Mouse (Mus musculus) heart, embryonic 13.5 days (tissue): ENCODE measurements around the gene Myo10. TPM values are rescaled to one million over a fixed set of nuclear protein-coding genes. Genes with fewer than 3 reads are reported as not detected.

Experiments
- ATAC-seq: fragments of 200-750 bp; cut with Nextera tagmentation; 2 replicates; pipeline ENCODE4 v1.8.0; 2017; ENCODE audit warnings: moderate TSS enrichment; ENCODE audit not compliant: insufficient number of reproducible peaks, low FRiP score, low TSS enrichment; ENCODE audit errors: extremely low read depth
- H3K27ac ChIP-seq: fragments of 300-500 bp; sonication (generic); replicated peaks from 2 replicates; pipeline ENCODE4 v1.5.1; 2015; ENCODE audit warnings: moderate library complexity, mild to moderate bottlenecking, inconsistent platforms
- H3K27me3 ChIP-seq: fragments of 300-500 bp; sonication (generic); replicated peaks from 2 replicates; pipeline ENCODE4 v1.6.1; 2015; ENCODE audit warnings: mild to moderate bottlenecking, inconsistent platforms
- H3K36me3 ChIP-seq: fragments of 300-500 bp; sonication (generic); 2 replicates; pipeline ENCODE4 v1.6.1; 2015; ENCODE audit warnings: mild to moderate bottlenecking, inconsistent platforms
- H3K4me1 ChIP-seq: fragments of 300-500 bp; sonication (generic); 2 replicates; pipeline ENCODE4 v1.6.1; 2015; ENCODE audit warnings: inconsistent platforms
- H3K4me2 ChIP-seq: fragments of 300-500 bp; sonication (generic); 2 replicates; pipeline ENCODE4 v1.6.1; 2015; ENCODE audit warnings: inconsistent platforms, mild to moderate bottlenecking, moderate library complexity
- H3K4me3 ChIP-seq: fragments of 300-500 bp; sonication (generic); 2 replicates; pipeline ENCODE4 v1.5.1; 2015; ENCODE audit warnings: moderate library complexity, mild to moderate bottlenecking, inconsistent platforms
- H3K9ac ChIP-seq: fragments of 300-500 bp; sonication (generic); 2 replicates; pipeline ENCODE4 v1.6.1; 2015; ENCODE audit warnings: inconsistent platforms, mild to moderate bottlenecking, moderate library complexity
- H3K9me3 ChIP-seq: fragments of 300-500 bp; sonication (generic); 2 replicates; pipeline ENCODE4 v1.6.1; 2016; ENCODE audit warnings: inconsistent platforms
- WGBS: fragments of 180-500 bp; shearing (Covaris S2); methylation state at CpG from one replicate; pipeline ENCODE4 v1.1.7; 2015; ENCODE audit warnings: mixed read lengths; 5-methylcytosine and 5-hydroxymethylcytosine counted together
- polyA plus RNA-seq: library from polyadenylated mRNA; unstranded; fragments of >200 nt; fragmentation: Nextera tagmentation; extraction: Ambion mirVana; gene quantifications from 2 replicates; pipeline ENCODE4 v1.2.1, GENCODE M21; 2015

Myo10 gene
- polyA plus RNA-seq, 1 experiment from 2014 or later = 11.0 TPM

DNA sequence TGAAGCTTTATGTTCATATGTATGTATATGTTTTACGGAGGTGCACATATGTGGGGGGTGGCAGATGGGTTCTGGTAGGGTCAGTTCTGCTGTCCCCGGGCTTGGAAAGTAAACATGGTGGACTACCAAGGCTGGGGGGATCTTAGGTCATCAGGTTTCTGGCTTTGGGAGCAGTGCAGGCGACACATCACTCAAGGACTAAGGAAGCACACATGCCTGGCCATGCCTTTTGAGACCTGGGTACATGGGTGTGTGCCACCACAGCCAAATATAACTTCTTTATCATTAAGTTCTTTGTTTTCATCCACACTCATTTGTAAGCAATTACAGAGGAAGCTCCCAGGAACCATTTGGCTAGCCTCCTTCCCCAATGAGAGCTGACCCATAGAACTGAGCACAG, 72.9 kb downstream of the Myo10 start:
- H3K4me3 ChIP-seq = no peak overlapping the region
- ATAC-seq = no peak
- no peak overlapping the region for H3K27ac ChIP-seq
- no peaks in the 10 kb centered on the region; the same call in 1 of the 2 replicates for H3K4me1 ChIP-seq
- peaks cover 18% of the 10 kb centered on the region for H3K27me3 ChIP-seq
- H3K9me3 ChIP-seq = no peaks in the 10 kb centered on the region
- H3K9ac ChIP-seq = no peak overlapping the region
- H3K4me2 ChIP-seq = no peak overlapping the region
- no peaks in the 10 kb centered on the region for H3K36me3 ChIP-seq
- WGBS = 87% methylated on average over 3 of the region's 3 CpGs

DNA sequence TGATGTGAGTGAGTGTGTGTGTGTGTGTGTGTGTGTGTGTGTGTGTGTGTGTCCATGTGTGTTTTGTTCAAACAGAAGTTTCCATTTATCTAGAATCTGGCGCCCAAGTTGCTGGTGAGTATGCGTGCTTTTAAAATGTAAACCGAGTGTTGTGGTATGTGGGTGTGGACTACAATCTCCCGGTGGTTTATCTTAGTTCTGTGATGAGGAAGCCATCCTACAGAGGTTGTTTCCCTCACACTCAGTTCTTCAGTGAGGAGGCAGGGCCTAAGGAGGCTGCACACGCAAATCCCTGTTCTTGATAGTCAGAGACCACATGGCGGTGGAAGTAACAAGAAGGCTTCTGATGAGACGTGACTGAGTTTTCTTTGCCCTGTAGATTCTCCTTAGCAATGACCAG, 73.6 kb downstream of the Myo10 start:
- 67% methylated on average over 7 of the region's 7 CpGs for WGBS
- Histone ChIP-seq H3K9me3 (no peaks in the 10 kb centered on the region), H3K27ac (no peak overlapping the region), H3K36me3 (no peaks in the 10 kb centered on the region), H3K27me3 (peaks cover 16% of the 10 kb centered on the region), H3K4me1 (no peaks in the 10 kb centered on the region; the same call in 1 of the 2 replicates), H3K4me3 (no peak overlapping the region), H3K9ac (no peak overlapping the region), H3K4me2 (no peak overlapping the region)
- ATAC-seq = no peak

DNA sequence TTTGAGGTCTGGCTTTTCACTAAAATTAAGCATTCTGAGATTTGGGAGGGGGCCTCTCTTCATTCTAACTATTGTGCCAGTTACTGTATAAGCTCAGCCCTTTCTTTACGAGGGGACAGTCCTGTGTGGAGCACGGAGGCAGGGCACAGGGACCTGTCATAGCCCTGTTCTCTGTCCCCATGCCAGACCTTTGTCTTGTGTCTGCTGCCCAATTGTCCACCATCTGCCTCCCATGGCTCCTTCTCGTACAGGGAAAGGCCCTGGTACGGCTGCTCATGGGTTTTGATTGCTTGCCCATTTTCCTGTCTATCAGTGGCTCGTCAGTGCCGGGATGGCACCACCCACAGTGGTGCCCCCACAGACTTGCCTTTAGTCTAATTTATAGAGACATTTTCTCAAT, 74.3 kb downstream of the Myo10 start:
- no peak for ATAC-seq
- Histone ChIP-seq H3K9me3 (no peaks in the 10 kb centered on the region), H3K36me3 (no peaks in the 10 kb centered on the region), H3K4me1 (no peaks in the 10 kb centered on the region; the same call in 1 of the 2 replicates), H3K27me3 (peaks cover 13% of the 10 kb centered on the region), H3K4me3 (no peak overlapping the region), H3K9ac (no peak overlapping the region), H3K4me2 (no peak overlapping the region), H3K27ac (no peak overlapping the region)
- WGBS = 87% methylated on average over 6 of the region's 6 CpGs

- Histone ChIP-seq H3K27ac (no peak overlapping the region), H3K36me3 (peaks cover 7% of the 10 kb centered on the region), H3K4me2 (no peak overlapping the region), H3K4me3 (no peak overlapping the region), H3K9ac (no peak overlapping the region), H3K4me1 (no peaks in the 10 kb centered on the region; the same call in 1 of the 2 replicates), H3K27me3 (no peaks in the 10 kb centered on the region), H3K9me3 (peaks cover 6% of the 10 kb centered on the region)
- ATAC-seq = no peak
- 74% methylated on average over 4 of the region's 4 CpGs for WGBS
Observed at GRCm38 (mm10) chr15:25699032-25699557, 76.8 kb downstream of the Myo10 start.

DNA sequence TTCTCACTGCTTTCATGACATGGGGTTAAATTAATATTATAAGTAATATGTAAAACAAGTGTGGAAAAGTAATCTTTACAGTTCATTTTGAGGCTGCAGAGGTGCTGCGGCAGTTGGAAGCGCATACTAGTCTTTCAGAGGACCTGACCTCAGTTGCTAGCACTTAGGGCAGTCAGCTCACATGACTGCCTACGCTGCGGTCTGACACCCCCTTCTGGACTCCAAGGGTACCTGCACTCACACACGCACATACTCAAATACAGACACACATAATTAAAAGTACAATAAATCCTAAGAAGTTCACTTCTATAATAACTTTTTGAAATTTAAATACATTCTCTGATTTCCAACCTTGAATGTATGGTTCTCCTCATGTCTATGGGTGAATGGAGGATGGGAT, 80.3 kb downstream of the Myo10 start:
- H3K9me3 ChIP-seq = peaks cover 6% of the 10 kb centered on the region
- no peak overlapping the region for H3K4me3 ChIP-seq
- H3K4me2 ChIP-seq = no peak overlapping the region
- H3K4me1 ChIP-seq = no peaks in the 10 kb centered on the region
- no peak overlapping the region for H3K27ac ChIP-seq
- 91% methylated on average over 5 of the region's 5 CpGs for WGBS
- H3K36me3 ChIP-seq = peaks cover 10% of the 10 kb centered on the region
- no peak for ATAC-seq
- no peaks in the 10 kb centered on the region for H3K27me3 ChIP-seq
- H3K9ac ChIP-seq = no peak overlapping the region

- Histone ChIP-seq H3K9ac (no peak overlapping the region), H3K36me3 (peaks cover 10% of the 10 kb centered on the region), H3K4me2 (no peak overlapping the region), H3K27ac (no peak overlapping the region), H3K4me3 (no peak overlapping the region), H3K9me3 (peaks cover 6% of the 10 kb centered on the region), H3K4me1 (no peaks in the 10 kb centered on the region), H3K27me3 (no peaks in the 10 kb centered on the region)
- WGBS = 81% methylated on average over 11 of the region's 11 CpGs
- no peak for ATAC-seq
Observed at GRCm38 (mm10) chr15:25704809-25705585, 82.7 kb downstream of the Myo10 start.

DNA sequence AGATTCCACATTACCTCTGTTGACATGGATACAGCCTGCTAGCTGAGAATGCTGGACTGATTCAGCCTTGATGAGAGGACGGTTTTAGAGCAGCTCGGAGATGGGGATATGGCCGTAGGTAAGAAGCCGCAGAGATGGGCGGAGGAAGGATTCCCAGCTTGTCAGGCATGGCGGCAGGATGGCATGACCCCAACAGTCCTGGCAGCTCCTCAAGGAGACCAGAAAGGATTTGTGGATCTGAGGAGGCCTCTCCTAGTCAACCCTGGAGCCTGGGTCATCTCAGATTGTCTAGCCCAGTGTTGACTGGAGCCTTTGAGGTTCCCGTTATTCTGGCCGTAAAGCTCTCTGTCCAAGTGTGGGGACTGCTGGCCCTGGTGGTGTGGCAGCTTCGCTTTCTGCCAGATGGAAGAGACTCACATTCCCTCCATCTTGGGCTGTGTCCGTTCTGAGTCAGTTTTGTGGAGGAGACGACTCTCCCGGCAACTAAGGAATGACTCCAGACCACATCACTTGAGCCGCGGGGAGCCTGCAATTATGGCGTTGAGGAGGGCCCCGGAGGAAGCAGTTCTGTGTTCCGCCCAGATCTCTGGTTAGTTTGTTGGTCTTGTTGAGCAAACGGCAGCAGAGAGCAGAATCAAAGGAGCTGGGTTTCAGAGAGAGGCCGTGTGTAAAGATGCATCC, 84.7 kb downstream of the Myo10 start:
- Histone ChIP-seq H3K36me3 (peaks cover 10% of the 10 kb centered on the region), H3K27ac (no peak overlapping the region), H3K9ac (no peak overlapping the region), H3K4me1 (no peaks in the 10 kb centered on the region), H3K4me2 (no peak overlapping the region), H3K4me3 (no peak overlapping the region), H3K27me3 (no peaks in the 10 kb centered on the region), H3K9me3 (peaks cover 6% of the 10 kb centered on the region)
- ATAC-seq = no peak
- 86% methylated on average over 19 of the region's 19 CpGs for WGBS

DNA sequence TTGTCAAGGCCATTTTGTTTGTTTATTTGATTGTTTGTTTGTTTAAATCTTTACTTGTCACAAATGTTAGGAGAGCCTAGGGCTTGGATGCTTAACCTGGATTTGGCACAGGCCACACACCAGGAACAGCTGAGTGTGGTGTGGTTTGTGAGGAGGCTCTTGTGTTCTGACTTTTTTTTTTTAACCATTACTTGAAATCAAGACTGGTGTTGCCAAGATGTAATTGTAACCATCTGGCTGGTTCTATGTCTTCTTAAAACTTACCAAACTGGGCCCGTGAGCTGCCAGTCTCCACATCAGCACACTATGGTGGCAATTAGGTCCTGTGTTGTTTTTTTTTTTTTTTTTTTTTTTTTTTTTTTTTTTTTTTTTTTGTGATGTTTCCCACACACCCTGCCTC, 85.6 kb downstream of the Myo10 start:
- peaks cover 5% of the 10 kb centered on the region for H3K4me1 ChIP-seq
- 71% methylated on average over 1 of the region's 1 CpGs for WGBS
- ATAC-seq = no peak
- 0 out of 2 replicates have a peak, but pooled peaks cover under 1% of the 10 kb centered on the region for H3K9me3 ChIP-seq
- no peak overlapping the region for H3K9ac ChIP-seq
- H3K4me3 ChIP-seq = no peak overlapping the region
- no peaks in the 10 kb centered on the region for H3K27me3 ChIP-seq
- H3K4me2 ChIP-seq = no peak overlapping the region
- no peak overlapping the region for H3K27ac ChIP-seq
- peaks cover 4% of the 10 kb centered on the region; the same call in 1 of the 2 replicates for H3K36me3 ChIP-seq

DNA sequence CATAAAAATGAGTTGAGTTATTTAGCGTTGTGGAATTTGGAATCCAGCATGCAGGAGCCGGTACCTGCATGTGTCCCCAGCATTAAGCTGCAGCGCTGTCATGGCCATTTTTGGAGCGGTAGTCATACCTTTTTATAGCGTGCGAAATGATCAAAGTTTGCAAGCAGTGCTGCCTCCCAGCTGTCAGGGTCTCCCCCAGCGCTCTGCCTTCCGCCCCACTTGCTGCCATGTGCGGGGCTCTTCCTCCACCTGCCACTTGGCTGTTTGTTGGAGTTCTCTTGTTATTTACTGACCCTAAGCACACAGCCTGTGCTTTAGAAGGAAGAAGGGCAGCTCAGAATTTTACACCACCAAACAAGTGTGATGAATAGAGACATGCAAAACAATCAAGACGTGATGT, 88.6 kb downstream of the Myo10 start:
- H3K9ac ChIP-seq = no peak overlapping the region
- H3K4me2 ChIP-seq = no peak overlapping the region
- H3K4me3 ChIP-seq = no peak overlapping the region
- H3K27me3 ChIP-seq = peaks cover 4% of the 10 kb centered on the region; the same call in 1 of the 2 replicates
- no peak for ATAC-seq
- 0 out of 2 replicates have a peak, but pooled peaks cover 4% of the 10 kb centered on the region for H3K36me3 ChIP-seq
- 81% methylated on average over 10 of the region's 10 CpGs for WGBS
- H3K27ac ChIP-seq = no peak overlapping the region
- H3K4me1 ChIP-seq = peaks cover 26% of the 10 kb centered on the region
- no peaks in the 10 kb centered on the region for H3K9me3 ChIP-seq

GRCm38 (mm10) chr15:25712877-25713276, 90.6 kb downstream of the Myo10 start:
- H3K36me3 ChIP-seq = no peaks in the 10 kb centered on the region
- H3K9ac ChIP-seq = no peak overlapping the region
- no peak for ATAC-seq
- H3K27me3 ChIP-seq = peaks cover 4% of the 10 kb centered on the region; the same call in 1 of the 2 replicates
- no peak overlapping the region for H3K27ac ChIP-seq
- H3K4me2 ChIP-seq = no peak overlapping the region
- no peaks in the 10 kb centered on the region for H3K9me3 ChIP-seq
- 49% methylated on average over 4 of the region's 4 CpGs for WGBS
- no peak overlapping the region for H3K4me3 ChIP-seq
- peaks cover 27% of the 10 kb centered on the region for H3K4me1 ChIP-seq

DNA sequence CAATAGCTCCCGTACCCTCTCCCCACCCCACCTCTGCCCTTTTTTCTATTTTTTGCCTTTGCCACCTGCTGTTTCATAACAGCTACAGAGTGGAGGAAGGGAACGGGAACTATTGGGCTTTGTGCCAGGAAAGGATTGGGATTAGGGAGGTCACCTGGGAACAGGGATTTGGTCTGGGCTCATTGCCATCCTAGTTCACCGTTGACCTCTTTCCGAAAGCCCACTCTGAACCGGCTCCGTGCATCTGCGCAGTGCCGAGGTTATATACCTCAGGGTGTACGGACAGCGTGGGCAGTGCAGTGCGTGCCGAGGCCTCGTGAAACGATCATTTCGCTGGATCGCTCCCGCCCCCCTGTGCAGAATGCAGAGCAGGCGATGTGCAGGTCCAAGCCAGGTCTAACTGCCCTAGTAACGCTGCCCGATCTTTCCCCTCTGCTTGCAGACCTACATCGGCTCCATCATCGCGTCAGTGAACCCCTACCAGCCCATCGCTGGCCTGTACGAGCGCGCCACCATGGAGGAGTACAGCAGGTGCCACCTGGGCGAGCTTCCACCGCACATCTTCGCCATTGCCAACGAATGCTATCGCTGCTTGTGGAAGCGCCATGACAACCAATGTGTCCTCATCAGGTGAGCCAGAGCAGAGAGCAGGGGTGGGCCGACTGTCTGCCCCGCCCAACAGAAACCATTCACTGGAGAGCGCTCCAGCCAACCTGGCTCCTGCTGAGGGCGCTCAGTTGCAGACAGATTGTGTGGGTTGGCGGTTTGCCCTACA, 91.4 kb downstream of the Myo10 start:
- 72% methylated on average over 38 of the region's 38 CpGs for WGBS
- H3K27me3 ChIP-seq = peaks cover 4% of the 10 kb centered on the region; the same call in 1 of the 2 replicates
- H3K27ac ChIP-seq = no peak overlapping the region
- H3K4me3 ChIP-seq = no peak overlapping the region
- no peak overlapping the region for H3K9ac ChIP-seq
- H3K36me3 ChIP-seq = no peaks in the 10 kb centered on the region
- peak overlapping the region; percentile 30 for H3K4me2 ChIP-seq
- no peak for ATAC-seq
- peaks cover 27% of the 10 kb centered on the region for H3K4me1 ChIP-seq
- no peaks in the 10 kb centered on the region for H3K9me3 ChIP-seq
